7 mouse cellular contexts compared by ENCODE assay signal in genomic region chr14:111149653-111150052, GRCm38 (mm10).
DNase-seq lines count a peak whose midpoint lies in the region; ATAC-seq and TF ChIP-seq lines count a peak whose summit lies in the region.

No protein-coding gene starts in this region.

- no peaks in the 10 kb centered on the region for H3K27me3 ChIP-seq in kidney, postnatal 0 days (ENCODE audit: insufficient read depth, low read length)
- no peaks in the 10 kb centered on the region for H3K27me3 ChIP-seq in kidney, embryonic 16.5 days (ENCODE audit: insufficient read depth, low read length)
- no peaks in the 10 kb centered on the region for H3K27me3 ChIP-seq in MEL (ENCODE audit: control insufficient read depth in 1 of 2, insufficient read depth in 2 of 2, low read length in 2 of 2)
- no peaks in the 10 kb centered on the region for H3K27me3 ChIP-seq in hindbrain, embryonic 10.5 days (ENCODE audit: insufficient read depth, poor library complexity, severe bottlenecking)

- TF ChIP-seq CTCF in kidney, postnatal 0 days (IDR thresholded peaks at IDR 0.05; ENCODE audit: low read depth): peak; percentile 82
- peak in 2 of 3 experiments; percentile 34 to 78; a peak in 4 of 6 replicates for TF ChIP-seq CTCF in MEL (IDR thresholded peaks at IDR 0.05 in 2 of 3, conservative IDR thresholded peaks at IDR 0.05 in 1 of 3; ENCODE audit: control insufficient read depth in 1 of 3, insufficient read depth in 1 of 3, low read depth in 2 of 3, low read length in 3 of 3, poor library complexity in 1 of 3, severe bottlenecking in 1 of 3)

- H3K9ac ChIP-seq in kidney, postnatal 0 days (ENCODE audit: low read depth, low read length): no peak overlapping the region
- no peak overlapping the region for H3K9ac ChIP-seq in kidney, embryonic 16.5 days (replicated peaks; ENCODE audit: low read length)
- H3K9ac ChIP-seq in MEL (ENCODE audit: control insufficient read depth, low read depth, low read length, poor library complexity, severe bottlenecking): peak overlapping the region; percentile 32; the same call in 1 of the 2 replicates

- intact Hi-C loops in left cerebral cortex, postnatal 4 days (cut with DNase I): loop anchor here (2.0 kb wide), 1 partner anchor 523 kb away; no protein-coding TSS in a partner anchor

- H3K4me1 ChIP-seq in kidney, postnatal 0 days (replicated peaks; ENCODE audit: insufficient read depth, low read length): no peaks in the 10 kb centered on the region
- H3K4me1 ChIP-seq in kidney, embryonic 16.5 days (ENCODE audit: insufficient read depth, low read length): no peaks in the 10 kb centered on the region
- H3K4me1 ChIP-seq in MEL (ENCODE audit: control insufficient read depth in 1 of 2, insufficient read depth in 2 of 2, low read length in 2 of 2): no peaks in the 10 kb centered on the region
- H3K4me1 ChIP-seq in hindbrain, embryonic 10.5 days (replicated peaks): no peaks in the 10 kb centered on the region

- no peak for ATAC-seq in kidney, postnatal 0 days (replicated peaks; ENCODE audit: low FRiP score, low read depth)
- no peak for ATAC-seq in kidney, embryonic 16.5 days (ENCODE audit: low FRiP score, low TSS enrichment)

- 48% methylated on average over 2 of the region's 2 CpGs for WGBS in kidney, postnatal 0 days
- WGBS in kidney, embryonic 16.5 days: 46% methylated on average over 2 of the region's 2 CpGs
- 67% methylated on average over 2 of the region's 2 CpGs for WGBS in hindbrain, embryonic 10.5 days

- no peak for TF ChIP-seq POLR2A in MEL (IDR thresholded peaks at IDR 0.05; ENCODE audit: control insufficient read depth in 1 of 2, insufficient read depth in 1 of 2, low read depth in 1 of 2, low read length in 2 of 2, poor library complexity in 1 of 2)

- no peaks in the 10 kb centered on the region for H3K36me3 ChIP-seq in kidney, postnatal 0 days (ENCODE audit: insufficient read depth, low read length)
- H3K36me3 ChIP-seq in kidney, embryonic 16.5 days (ENCODE audit: insufficient read depth, low read length): no peaks in the 10 kb centered on the region
- no peaks in the 10 kb centered on the region for H3K36me3 ChIP-seq in MEL (ENCODE audit: control insufficient read depth in 1 of 2, insufficient read depth in 2 of 2, low read length in 2 of 2)
- no peaks in the 10 kb centered on the region for H3K36me3 ChIP-seq in hindbrain, embryonic 10.5 days

- no peak for TF ChIP-seq EP300 in MEL (IDR thresholded peaks at IDR 0.05; ENCODE audit: low read depth in 1 of 2, low read length in 2 of 2)

- TF ChIP-seq RAD21 in MEL (IDR thresholded peaks at IDR 0.05; ENCODE audit: low read depth, low read length): peak; percentile 90

- H3K4me3 ChIP-seq in kidney, postnatal 0 days (replicated peaks; ENCODE audit: low read depth, low read length): no peak overlapping the region
- no peak overlapping the region for H3K4me3 ChIP-seq in kidney, embryonic 16.5 days (ENCODE audit: low read length)
- no peak overlapping the region for H3K4me3 ChIP-seq in MEL (ENCODE audit: control insufficient read depth in 1 of 2, insufficient read depth in 1 of 2, low read depth in 2 of 2, low read length in 2 of 2)
- H3K4me3 ChIP-seq in hindbrain, embryonic 10.5 days: no peak overlapping the region

- no peak overlapping the region for H3K27ac ChIP-seq in kidney, postnatal 0 days
- no peak overlapping the region for H3K27ac ChIP-seq in kidney, embryonic 16.5 days (ENCODE audit: low read length)
- H3K27ac ChIP-seq in MEL (ENCODE audit: control insufficient read depth, low read depth, low read length): no peak overlapping the region
- H3K27ac ChIP-seq in hindbrain, embryonic 10.5 days: no peak overlapping the region

- peak; percentile 67 for DNase-seq in kidney, postnatal 0 days (ENCODE audit: low spot score)
- DNase-seq in MEL (ENCODE audit: low read depth, low spot score): peak; percentile 70
- peak; percentile 70 to 76 for DNase-seq in cerebellum, postnatal 10 days
- DNase-seq in left cerebral cortex, postnatal 4 days: peak; percentile 38
- no peak for DNase-seq in T-cell, adult 2 months (ENCODE audit: low spot score)
- no peak for DNase-seq in hindbrain, embryonic 10.5 days (ENCODE audit: low spot score)

- no peak overlapping the region for H3K4me2 ChIP-seq in kidney, postnatal 0 days (ENCODE audit: low read length)
- no peak overlapping the region for H3K4me2 ChIP-seq in kidney, embryonic 16.5 days (replicated peaks; ENCODE audit: low read depth, low read length)

- no peaks in the 10 kb centered on the region for H3K9me3 ChIP-seq in kidney, postnatal 0 days (replicated peaks; ENCODE audit: low read length)
- H3K9me3 ChIP-seq in kidney, embryonic 16.5 days (ENCODE audit: low read length): no peaks in the 10 kb centered on the region
- H3K9me3 ChIP-seq in MEL (replicated peaks; ENCODE audit: insufficient read depth, low read length): no peaks in the 10 kb centered on the region
- H3K9me3 ChIP-seq in hindbrain, embryonic 10.5 days: no peaks in the 10 kb centered on the region

- no peaks in the 10 kb centered on the region for H3K79me2 ChIP-seq in MEL (ENCODE audit: control insufficient read depth, insufficient read depth, low read length, poor library complexity)

TF ChIP-seq in MEL, 35 proteins besides CTCF, POLR2A, EP300 and RAD21:
- peak; percentile 97 for TF ChIP-seq ZC3H11A (IDR thresholded peaks at IDR 0.05; ENCODE audit: low read depth, low read length)
- peak; percentile 97 for TF ChIP-seq SMC3 (IDR thresholded peaks at IDR 0.05; ENCODE audit: low read depth, low read length)
- TF ChIP-seq TCF12 (IDR thresholded peaks at IDR 0.05; ENCODE audit: low read depth, low read length): no peak

Comparison
In these comparisons a context has a peak if more than half of its experiments do, and no peak if none do; other contexts are left out.
1. DNase-seq: peak in kidney, postnatal 0 days (single experiment), MEL (single experiment), cerebellum, postnatal 10 days (2 of 2) and left cerebral cortex, postnatal 4 days (single experiment); none in T-cell, adult 2 months (single experiment) and hindbrain, embryonic 10.5 days (single experiment).